Mouse (Mus musculus): ENCODE measurements around the gene 5330417C22Rik. TPM values are rescaled to one million over a fixed set of nuclear protein-coding genes. Genes with fewer than 3 reads are reported as not detected.

The 5330417C22Rik gene
- polyA plus RNA-seq, 1 experiment from 2014 or later, result 8.7 TPM

- DNase-seq (ENCODE audit: low spot score) (peak; percentile 93), ATAC-seq (peak; percentile 86)
- WGBS, result 3% methylated on average over 18 of the region's 18 CpGs
- H3K27me3 ChIP-seq (replicated peaks; ENCODE audit: control insufficient read depth, insufficient read depth, low read length), result no peaks in the 10 kb centered on the region
- peak overlapping the region; percentile 38 for H3K4me2 ChIP-seq (ENCODE audit: low read length)
- H3K27ac ChIP-seq (ENCODE audit: low read depth, low read length), result peak overlapping the region; percentile 96
- peaks cover 37% of the 10 kb centered on the region for H3K4me1 ChIP-seq (ENCODE audit: control insufficient read depth, insufficient read depth, low read length)
- H3K4me3 ChIP-seq (ENCODE audit: low read depth, low read length), result no peak overlapping the region
- peak overlapping the region; percentile 49 for H3K9ac ChIP-seq (ENCODE audit: low read length)
- no peaks in the 10 kb centered on the region for H3K9me3 ChIP-seq (replicated peaks; ENCODE audit: control insufficient read depth, low read length)
- peaks cover 71% of the 10 kb centered on the region for H3K36me3 ChIP-seq (ENCODE audit: control insufficient read depth, insufficient read depth, low read length)
These were observed 103.0 kb downstream of the 5330417C22Rik start for GRCm38 (mm10) chr3:108433188-108433880.

- Histone ChIP-seq H3K9ac (ENCODE audit: low read length) (peak overlapping the region; percentile 49; the same call in 1 of the 2 replicates), H3K27ac (ENCODE audit: low read depth, low read length) (peak overlapping the region; percentile 96), H3K4me1 (ENCODE audit: control insufficient read depth, insufficient read depth, low read length) (peaks cover 37% of the 10 kb centered on the region), H3K4me2 (ENCODE audit: low read length) (peak overlapping the region; percentile 38), H3K27me3 (replicated peaks; ENCODE audit: control insufficient read depth, insufficient read depth, low read length) (no peaks in the 10 kb centered on the region), H3K4me3 (ENCODE audit: low read depth, low read length) (no peak overlapping the region), H3K9me3 (replicated peaks; ENCODE audit: control insufficient read depth, low read length) (no peaks in the 10 kb centered on the region), H3K36me3 (ENCODE audit: control insufficient read depth, insufficient read depth, low read length) (peaks cover 78% of the 10 kb centered on the region)
- DNase-seq (ENCODE audit: low spot score) (peak; percentile 92), ATAC-seq (peak; percentile 85)
- WGBS, result 5% methylated on average over 13 of the region's 13 CpGs
These were observed 103.7 kb downstream of the 5330417C22Rik start for GRCm38 (mm10) chr3:108432542-108433187.

- 73% methylated on average over 6 of the region's 6 CpGs for WGBS
- Histone ChIP-seq H3K4me3 (ENCODE audit: low read depth, low read length) (no peak overlapping the region), H3K36me3 (ENCODE audit: control insufficient read depth, insufficient read depth, low read length) (peaks cover 52% of the 10 kb centered on the region), H3K27ac (ENCODE audit: low read depth, low read length) (no peak overlapping the region), H3K4me1 (ENCODE audit: control insufficient read depth, insufficient read depth, low read length) (peaks cover 24% of the 10 kb centered on the region), H3K9ac (ENCODE audit: low read length) (no peak overlapping the region), H3K9me3 (replicated peaks; ENCODE audit: control insufficient read depth, low read length) (no peaks in the 10 kb centered on the region), H3K4me2 (ENCODE audit: low read length) (no peak overlapping the region), H3K27me3 (replicated peaks; ENCODE audit: control insufficient read depth, insufficient read depth, low read length) (no peaks in the 10 kb centered on the region)
- ATAC-seq (no peak), DNase-seq (ENCODE audit: low spot score) (no peak)
These were observed 110.7 kb downstream of the 5330417C22Rik start for GRCm38 (mm10) chr3:108425624-108426018.

GRCm38 (mm10) chr3:108424944-108425623 lies 111.3 kb downstream of the 5330417C22Rik start:
- 58% methylated on average over 7 of the region's 7 CpGs for WGBS
- Histone ChIP-seq H3K9me3 (replicated peaks; ENCODE audit: control insufficient read depth, low read length) (no peaks in the 10 kb centered on the region), H3K4me3 (ENCODE audit: low read depth, low read length) (no peak overlapping the region), H3K27ac (ENCODE audit: low read depth, low read length) (peak overlapping the region; percentile 65; the same call in 1 of the 2 replicates), H3K4me2 (ENCODE audit: low read length) (no peak overlapping the region), H3K4me1 (ENCODE audit: control insufficient read depth, insufficient read depth, low read length) (peaks cover 24% of the 10 kb centered on the region), H3K36me3 (ENCODE audit: control insufficient read depth, insufficient read depth, low read length) (peaks cover 48% of the 10 kb centered on the region), H3K27me3 (replicated peaks; ENCODE audit: control insufficient read depth, insufficient read depth, low read length) (no peaks in the 10 kb centered on the region), H3K9ac (ENCODE audit: low read length) (no peak overlapping the region)
- DNase-seq (ENCODE audit: low spot score), result no peak
- ATAC-seq, result no peak

GRCm38 (mm10) chr3:108423844-108424801 lies 112.2 kb downstream of the 5330417C22Rik start:
- peak; percentile 90 for DNase-seq (ENCODE audit: low spot score)
- H3K27me3 ChIP-seq (replicated peaks; ENCODE audit: control insufficient read depth, insufficient read depth, low read length), result no peaks in the 10 kb centered on the region
- WGBS, result 21% methylated on average over 11 of the region's 11 CpGs
- H3K4me1 ChIP-seq (ENCODE audit: control insufficient read depth, insufficient read depth, low read length), result peaks cover 24% of the 10 kb centered on the region
- peak overlapping the region; percentile 21 for H3K9ac ChIP-seq (ENCODE audit: low read length)
- peaks cover 40% of the 10 kb centered on the region for H3K36me3 ChIP-seq (ENCODE audit: control insufficient read depth, insufficient read depth, low read length)
- H3K4me2 ChIP-seq (ENCODE audit: low read length), result peak overlapping the region; percentile 39
- H3K27ac ChIP-seq (ENCODE audit: low read depth, low read length), result peak overlapping the region; percentile 65
- peak; percentile 88 for ATAC-seq
- no peaks in the 10 kb centered on the region for H3K9me3 ChIP-seq (replicated peaks; ENCODE audit: control insufficient read depth, low read length)
- H3K4me3 ChIP-seq (ENCODE audit: low read depth, low read length), result peak overlapping the region; percentile 4; the same call in 1 of the 2 replicates

- 32% methylated on average over 6 of the region's 6 CpGs for WGBS
- DNase-seq (ENCODE audit: low spot score) (peak; percentile 51), ATAC-seq (0 out of 2 replicates have a peak, but pooled peaks have one; percentile 4)
- H3K4me1 ChIP-seq (ENCODE audit: control insufficient read depth, insufficient read depth, low read length), result peaks cover 24% of the 10 kb centered on the region
- H3K27ac ChIP-seq (ENCODE audit: low read depth, low read length), result peak overlapping the region; percentile 65; the same call in 1 of the 2 replicates
- H3K9ac ChIP-seq (ENCODE audit: low read length), result peak overlapping the region; percentile 21
- H3K4me3 ChIP-seq (ENCODE audit: low read depth, low read length), result no peak overlapping the region
- H3K36me3 ChIP-seq (ENCODE audit: control insufficient read depth, insufficient read depth, low read length), result peaks cover 29% of the 10 kb centered on the region
- no peaks in the 10 kb centered on the region for H3K27me3 ChIP-seq (replicated peaks; ENCODE audit: control insufficient read depth, insufficient read depth, low read length)
- no peaks in the 10 kb centered on the region for H3K9me3 ChIP-seq (replicated peaks; ENCODE audit: control insufficient read depth, low read length)
- peak overlapping the region; percentile 39 for H3K4me2 ChIP-seq (ENCODE audit: low read length)
These were observed 113.3 kb downstream of the 5330417C22Rik start for GRCm38 (mm10) chr3:108423006-108423405.

- Histone ChIP-seq H3K9ac (ENCODE audit: low read length) (peak overlapping the region; percentile 98), H3K36me3 (ENCODE audit: control insufficient read depth, insufficient read depth, low read length) (peaks cover 29% of the 10 kb centered on the region), H3K27ac (ENCODE audit: low read depth, low read length) (peak overlapping the region; percentile 94), H3K9me3 (replicated peaks; ENCODE audit: control insufficient read depth, low read length) (peaks cover 7% of the 10 kb centered on the region), H3K4me1 (ENCODE audit: control insufficient read depth, insufficient read depth, low read length) (peaks cover 23% of the 10 kb centered on the region), H3K27me3 (replicated peaks; ENCODE audit: control insufficient read depth, insufficient read depth, low read length) (no peaks in the 10 kb centered on the region), H3K4me2 (ENCODE audit: low read length) (peak overlapping the region; percentile 86), H3K4me3 (ENCODE audit: low read depth, low read length) (peak overlapping the region; percentile 95)
- WGBS, result under 1% methylated on average over 47 of the region's 48 CpGs
- peak; percentile 95 for DNase-seq (ENCODE audit: low spot score)
- ATAC-seq, result peak; percentile 91
These were observed 120.5 kb downstream of the 5330417C22Rik start for GRCm38 (mm10) chr3:108415831-108416223.
